Mouse (Mus musculus) liver, embryonic 12.5 days (tissue): ENCODE results near the gene Ap3b2. TPM values are rescaled to one million over a fixed set of nuclear protein-coding genes. Genes with fewer than 3 reads are reported as not detected.

Experiments
- ATAC-seq: fragments of 200-750 bp; cut with Nextera tagmentation; 2 replicates; pipeline ENCODE4 v1.8.0; 2017; ENCODE audit warnings: moderate number of reproducible peaks, mild to moderate bottlenecking, moderate library complexity
- H3K27ac ChIP-seq: fragments of 300-500 bp; sonication (generic); 2 replicates; pipeline ENCODE4 v1.5.1; 2016; ENCODE audit warnings: mild to moderate bottlenecking
- H3K27me3 ChIP-seq: fragments of 300-500 bp; sonication (generic); replicated peaks from 2 replicates; pipeline ENCODE4 v1.6.1; 2016; ENCODE audit warnings: mild to moderate bottlenecking, moderate library complexity
- H3K36me3 ChIP-seq: fragments of 300-500 bp; sonication (generic); 2 replicates; pipeline ENCODE4 v1.6.1; 2016; ENCODE audit warnings: mild to moderate bottlenecking, moderate library complexity
- H3K4me1 ChIP-seq: fragments of 300-500 bp; sonication (generic); 2 replicates; pipeline ENCODE4 v1.6.1; 2016
- H3K4me2 ChIP-seq: fragments of 300-500 bp; sonication (generic); 2 replicates; pipeline ENCODE4 v1.6.1; 2016; ENCODE audit warnings: mild to moderate bottlenecking, moderate library complexity
- H3K4me3 ChIP-seq: fragments of 300-500 bp; sonication (generic); 2 replicates; pipeline ENCODE4 v1.5.1; 2016; ENCODE audit warnings: mild to moderate bottlenecking, moderate library complexity
- H3K9ac ChIP-seq: fragments of 300-500 bp; sonication (generic); 2 replicates; pipeline ENCODE4 v1.6.1; 2016; ENCODE audit warnings: mild to moderate bottlenecking, moderate library complexity
- H3K9me3 ChIP-seq: fragments of 300-500 bp; sonication (generic); replicated peaks from 2 replicates; pipeline ENCODE4 v1.6.1; 2016; ENCODE audit warnings: mild to moderate bottlenecking, moderate library complexity
- WGBS: fragments of 180-500 bp; shearing (Covaris S2); methylation state at CpG from one replicate; pipeline ENCODE4 v1.1.7; 2016; ENCODE audit not compliant: insufficient replicate concordance; 5-methylcytosine and 5-hydroxymethylcytosine counted together
- microRNA counts: library from miRNA; unstranded; fragments of <30 nt; microRNA quantifications from one replicate; lab custom pipeline; 2017
- polyA plus RNA-seq: library from polyadenylated mRNA; unstranded; fragments of >200 nt; fragmentation: Nextera tagmentation; extraction: Ambion mirVana; gene quantifications from 2 replicates; pipeline ENCODE4 v1.2.1, GENCODE M21; 2016

Ap3b2 gene
- polyA plus RNA-seq, 1 experiment from 2014 or later, result 0.13 TPM

GRCm38 (mm10) chr7:81464906-81465450 is 28.7 kb downstream of the Ap3b2 start:
- Histone ChIP-seq H3K9ac (no peak overlapping the region), H3K4me3 (no peak overlapping the region), H3K36me3 (no peaks in the 10 kb centered on the region), H3K9me3 (no peaks in the 10 kb centered on the region), H3K27ac (no peak overlapping the region), H3K4me2 (no peak overlapping the region), H3K27me3 (peaks cover 29% of the 10 kb centered on the region), H3K4me1 (no peaks in the 10 kb centered on the region)
- WGBS, result 49% methylated on average over 9 of the region's 9 CpGs
- ATAC-seq, result no peak

GRCm38 (mm10) chr7:81464116-81464515 is 29.6 kb downstream of the Ap3b2 start:
- Histone ChIP-seq H3K4me3 (no peak overlapping the region), H3K4me1 (no peaks in the 10 kb centered on the region), H3K27me3 (peaks cover 35% of the 10 kb centered on the region), H3K4me2 (no peak overlapping the region), H3K9me3 (no peaks in the 10 kb centered on the region), H3K27ac (no peak overlapping the region), H3K9ac (no peak overlapping the region), H3K36me3 (no peaks in the 10 kb centered on the region)
- ATAC-seq, result no peak
- WGBS, result 0% methylated on average over 4 of the region's 4 CpGs

DNA sequence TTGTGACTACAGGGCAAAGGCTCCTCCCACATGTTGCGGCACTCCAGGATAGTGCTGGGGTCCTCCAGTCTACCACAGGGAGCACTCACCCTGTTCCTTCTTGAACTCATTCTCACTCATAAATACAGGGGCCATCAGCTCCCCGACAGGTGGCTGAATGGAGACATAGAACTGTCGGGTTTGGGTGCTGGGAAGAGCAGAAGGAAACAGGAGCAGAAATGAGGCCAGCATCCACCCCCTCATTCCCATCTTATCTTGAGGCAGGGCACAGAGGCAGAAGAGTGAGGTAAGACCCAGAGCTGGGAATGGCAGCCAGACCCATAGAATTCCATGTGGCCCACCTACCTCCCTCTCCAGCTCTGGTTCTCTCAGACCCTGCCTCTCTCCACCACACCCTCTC is 30.9 kb downstream of the Ap3b2 start:
- no peak for ATAC-seq
- Histone ChIP-seq H3K27ac (no peak overlapping the region), H3K27me3 (peaks cover 47% of the 10 kb centered on the region), H3K36me3 (no peaks in the 10 kb centered on the region), H3K4me3 (no peak overlapping the region), H3K9me3 (no peaks in the 10 kb centered on the region), H3K9ac (no peak overlapping the region), H3K4me1 (no peaks in the 10 kb centered on the region), H3K4me2 (no peak overlapping the region)
- WGBS, result 50% methylated on average over 3 of the region's 3 CpGs

DNA sequence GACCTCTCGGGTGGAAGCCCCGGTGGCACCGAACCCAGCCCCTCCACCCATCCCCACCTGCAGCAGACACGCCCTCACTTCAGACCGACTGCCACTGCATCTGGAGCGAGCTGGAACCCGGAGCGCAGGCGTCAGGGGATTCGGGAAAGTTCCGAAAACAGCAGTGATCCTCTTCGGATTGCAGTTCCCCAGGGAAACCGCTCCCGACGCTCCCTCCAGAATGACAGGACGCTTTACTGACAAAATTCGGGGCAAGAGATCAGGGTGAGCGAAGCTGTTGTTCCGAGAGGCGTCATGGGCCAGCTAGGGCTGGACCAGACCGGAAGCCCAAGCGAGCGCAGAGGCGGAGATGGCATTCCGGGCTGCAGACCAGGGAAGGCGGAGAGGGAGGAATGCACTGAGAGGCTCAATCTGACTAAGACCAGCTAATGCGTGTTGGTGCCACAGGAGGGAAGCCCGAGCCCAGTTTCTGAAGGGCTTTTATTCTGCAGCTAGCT is 38.5 kb downstream of the Ap3b2 start, which contains the start of gene Cpeb1:
Gene Cpeb1 (minus strand): TSS at position 311 of the 497 bp plus-strand sequence.
- Histone ChIP-seq H3K9me3 (no peaks in the 10 kb centered on the region), H3K9ac (no peak within 1 kb of the TSS), H3K27me3 (peaks cover 83% of the 10 kb centered on the region), H3K4me3 (peak within 1 kb of the TSS; percentile 53), H3K4me1 (peaks cover 24% of the 10 kb centered on the region), H3K36me3 (no peaks in the 10 kb centered on the region), H3K4me2 (peak within 1 kb of the TSS; percentile 76), H3K27ac (no peak within 1 kb of the TSS)
- no peak for ATAC-seq
- 4% methylated on average over 28 of the region's 28 CpGs for WGBS

- peaks cover 24% of the 10 kb centered on the region for H3K4me1 ChIP-seq
- H3K9me3 ChIP-seq, result no peaks in the 10 kb centered on the region
- H3K27me3 ChIP-seq, result peaks cover 84% of the 10 kb centered on the region
- peak; percentile 37; the same call in 1 of the 2 replicates for ATAC-seq
- WGBS, result 1% methylated on average over 70 of the region's 87 CpGs
- H3K27ac ChIP-seq, result no peak overlapping the region
- peak overlapping the region; percentile 53 for H3K4me3 ChIP-seq
- no peaks in the 10 kb centered on the region for H3K36me3 ChIP-seq
- H3K4me2 ChIP-seq, result peak overlapping the region; percentile 76
- no peak overlapping the region for H3K9ac ChIP-seq
These were observed 39.2 kb downstream of the Ap3b2 start for GRCm38 (mm10) chr7:81454331-81455039.

DNA sequence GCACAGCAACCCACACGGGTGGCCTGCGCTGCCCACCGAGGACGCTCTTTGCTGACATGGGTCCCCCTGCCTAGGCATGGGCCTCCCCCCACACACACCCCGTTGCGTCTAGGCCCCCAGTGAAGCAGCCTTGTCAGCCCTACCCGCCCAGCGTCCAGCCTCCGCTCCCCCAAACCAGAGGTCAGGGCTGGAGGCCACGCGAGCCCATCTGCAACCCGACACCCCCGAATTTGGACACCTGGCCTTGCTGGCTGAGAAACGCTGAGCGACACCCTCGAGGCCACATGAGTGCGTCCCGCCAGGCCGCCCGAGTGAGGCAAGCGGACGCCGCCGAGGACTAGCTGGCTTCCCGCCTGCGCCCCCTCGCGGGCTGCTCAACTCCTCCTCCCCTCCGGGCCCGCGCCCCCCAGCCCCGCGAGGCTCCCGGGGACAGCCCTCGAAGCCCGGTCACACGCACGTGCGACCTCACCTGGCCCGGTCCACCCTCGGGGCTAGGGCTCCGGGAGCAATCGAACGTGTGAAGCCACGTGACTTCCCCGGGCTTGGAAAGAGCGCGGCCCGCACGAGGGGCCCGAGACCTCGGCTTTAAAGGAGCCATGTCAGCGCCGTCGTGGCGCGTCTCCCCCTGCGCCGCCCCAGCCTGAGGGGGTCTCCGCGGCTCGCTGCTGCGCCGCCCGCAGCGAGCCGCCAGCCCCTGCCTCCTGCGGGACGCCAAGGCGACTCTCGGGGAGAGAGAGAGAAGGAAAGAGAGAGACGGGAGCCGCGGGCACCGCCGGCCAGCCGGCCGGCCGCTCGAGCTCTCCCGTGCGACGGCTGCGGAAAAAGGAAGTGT is 40.1 kb downstream of the Ap3b2 start:
- WGBS, result 10% methylated on average over 68 of the region's 84 CpGs
- peaks cover 24% of the 10 kb centered on the region for H3K4me1 ChIP-seq
- peaks cover 82% of the 10 kb centered on the region for H3K27me3 ChIP-seq
- H3K4me2 ChIP-seq, result peak overlapping the region; percentile 76
- ATAC-seq, result no peak
- no peaks in the 10 kb centered on the region for H3K9me3 ChIP-seq
- peak overlapping the region; percentile 53 for H3K4me3 ChIP-seq
- H3K27ac ChIP-seq, result no peak overlapping the region
- no peak overlapping the region for H3K9ac ChIP-seq
- H3K36me3 ChIP-seq, result no peaks in the 10 kb centered on the region

- no peaks in the 10 kb centered on the region for H3K9me3 ChIP-seq
- H3K4me3 ChIP-seq, result no peak overlapping the region
- H3K27ac ChIP-seq, result no peak overlapping the region
- H3K9ac ChIP-seq, result no peak overlapping the region
- H3K36me3 ChIP-seq, result no peaks in the 10 kb centered on the region
- no peak for ATAC-seq
- peak overlapping the region; percentile 76 for H3K4me2 ChIP-seq
- peaks cover 24% of the 10 kb centered on the region for H3K4me1 ChIP-seq
- peaks cover 75% of the 10 kb centered on the region for H3K27me3 ChIP-seq
- 9% methylated on average over 21 of the region's 21 CpGs for WGBS
These were observed 40.7 kb downstream of the Ap3b2 start for GRCm38 (mm10) chr7:81452971-81453441.

MicroRNAs within 50 kb of the gene (microRNA counts, 519-probe panel; counts per million panel counts)
- microRNA mmu-miR-1839-3p (lab: Ali Mortazavi, UCI), result 582 counts per million, percentile 70 among the panel's probes with 10 or more counts
- 582 counts per million, percentile 70 among the panel's probes with 10 or more counts for microRNA mmu-miR-1839-5p (lab: Ali Mortazavi, UCI)

Other genes starting within 250 kb of the Ap3b2 start
- gene Rps17, start 148.7 kb downstream of the Ap3b2 start, polyA plus RNA-seq, result 991 and 1,051 TPM in 2 replicates
- 0.08 and 0.15 TPM in 2 replicates for gene Cpeb1, start 38.5 kb downstream of the Ap3b2 start, polyA plus RNA-seq
- gene BC048679, start 4.4 kb upstream of the Ap3b2 start, polyA plus RNA-seq, result not detected in 2 replicates
- gene Fsd2, start 73.0 kb upstream of the Ap3b2 start, polyA plus RNA-seq, result 0.05 and 0.06 TPM in 2 replicates
- 8.2 and 9.6 TPM in 2 replicates for gene Whamm, start 77.3 kb upstream of the Ap3b2 start, polyA plus RNA-seq
- 8.8 and 10.0 TPM in 2 replicates for gene Homer2, start 213.6 kb upstream of the Ap3b2 start, polyA plus RNA-seq